Mouse (Mus musculus) cerebellum, adult 8-10 months (tissue): ENCODE measurements around the gene Slc6a1.

Source experiments
- DNase-seq: peaks from one replicate; pipeline ENCODE4 v3.0.0; 2022

The Slc6a1 gene

DNA sequence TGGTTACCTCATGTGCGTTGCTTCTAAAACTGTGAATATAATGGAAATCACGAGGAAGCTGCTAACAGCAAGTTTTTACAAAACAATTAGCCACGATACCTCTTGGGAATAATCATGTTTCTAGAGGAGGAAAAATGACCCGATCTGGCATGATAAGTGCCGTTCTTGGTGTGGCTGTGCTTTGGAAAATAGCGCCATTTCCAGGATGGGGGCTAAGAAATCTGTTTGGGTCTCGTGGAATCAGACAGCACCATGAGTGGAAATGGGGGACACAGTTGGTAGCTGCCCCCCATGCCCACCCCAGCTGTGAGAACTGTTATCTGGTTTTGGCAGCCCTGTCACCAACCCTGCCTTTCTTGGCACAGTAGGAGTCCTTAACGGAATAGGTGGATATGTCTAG is 81.3 kb downstream of the Slc6a1 start:
- no peak for DNase-seq

DNA sequence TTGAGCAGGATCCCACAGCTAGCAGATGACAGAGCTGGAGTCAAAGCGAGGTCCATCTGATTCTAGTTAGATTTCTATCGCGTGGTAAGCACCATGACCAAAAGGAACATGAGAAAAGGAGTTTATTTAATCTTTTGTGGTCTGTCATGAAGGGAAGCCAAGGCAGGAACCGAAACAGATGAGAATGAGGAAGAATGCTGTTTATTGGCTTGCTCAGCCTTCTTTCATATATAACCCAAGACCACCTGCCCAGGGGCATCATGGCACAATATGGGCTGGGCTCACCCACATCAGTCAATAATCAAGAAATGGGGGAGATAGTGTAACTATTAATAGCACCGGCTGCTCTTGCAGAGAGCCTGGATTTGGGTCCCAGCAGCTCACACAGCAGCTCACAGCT is 82.3 kb downstream of the Slc6a1 start:
- no peak for DNase-seq

DNA sequence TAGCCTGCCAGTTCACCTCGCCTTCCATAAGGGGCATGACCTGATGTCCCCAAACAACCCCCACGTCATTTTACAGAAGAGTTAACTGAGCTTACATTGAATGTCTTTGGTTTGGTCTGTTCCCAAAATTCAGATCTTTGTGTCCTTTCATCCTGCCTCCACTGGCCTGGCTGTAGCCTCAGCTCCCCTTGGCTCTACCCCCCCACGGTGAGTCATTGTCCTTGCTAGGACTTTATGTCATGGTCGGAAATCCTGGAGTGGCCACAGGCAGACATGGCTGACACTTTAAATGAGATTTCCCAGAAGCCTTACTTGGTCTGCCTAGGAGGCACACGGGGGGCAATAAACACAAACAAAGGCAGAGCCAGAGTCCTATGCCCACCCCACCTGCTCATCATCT is 83.8 kb downstream of the Slc6a1 start:
- DNase-seq: no peak
